Mouse (Mus musculus) ES-Bruce4 (cell line): ENCODE measurements around the gene L3mbtl2. TPM values are rescaled to one million over a fixed set of nuclear protein-coding genes. Genes with fewer than 3 reads are reported as not detected.

Experiments used
- H3K27ac ChIP-seq: 2 replicates; pipeline ENCODE4 v1.5.1; 2012; ENCODE audit warnings: low read length, inconsistent platforms; ENCODE audit not compliant: insufficient read depth
- H3K27me3 ChIP-seq: 2 replicates; pipeline ENCODE4 v1.6.1; 2012; ENCODE audit warnings: mild to moderate bottlenecking, low read length, inconsistent platforms; ENCODE audit not compliant: control insufficient read depth, poor library complexity, insufficient read depth, severe bottlenecking
- H3K36me3 ChIP-seq: 2 replicates; pipeline ENCODE4 v1.6.1; 2012; ENCODE audit warnings: inconsistent platforms, mild to moderate bottlenecking, low read length, moderate library complexity; ENCODE audit not compliant: control insufficient read depth, poor library complexity, insufficient read depth, severe bottlenecking
- H3K4me1 ChIP-seq: one replicate; pipeline ENCODE4 v1.8.1; 2011; ENCODE audit warnings: low read length; ENCODE audit not compliant: control insufficient read depth, insufficient read depth
- H3K4me3 ChIP-seq: 2 replicates; pipeline ENCODE4 v1.5.1; 2011; ENCODE audit warnings: low read depth, mild to moderate bottlenecking, low read length
- H3K9ac ChIP-seq: 2 replicates; pipeline ENCODE4 v1.6.1; 2012; ENCODE audit warnings: low read depth, mild to moderate bottlenecking, inconsistent platforms; ENCODE audit not compliant: poor library complexity, severe bottlenecking
- H3K9me3 ChIP-seq: replicated peaks from 2 replicates; pipeline ENCODE4 v1.6.1; 2012; ENCODE audit warnings: mild to moderate bottlenecking, low read length, inconsistent platforms; ENCODE audit not compliant: control insufficient read depth, poor library complexity, insufficient read depth, severe bottlenecking
- CTCF ChIP-seq: IDR thresholded peaks from one replicate; pipeline ENCODE4 v1.8.1; 2011; ENCODE audit warnings: low read depth, low read length
- EP300 ChIP-seq: IDR thresholded peaks from 2 replicates; pipeline ENCODE4 v1.6.1; 2011; ENCODE audit warnings: low read depth, low read length; ENCODE audit not compliant: insufficient read depth
- POLR2A ChIP-seq: IDR thresholded peaks from one replicate; pipeline ENCODE4 v1.8.1; 2011; ENCODE audit warnings: low read length; ENCODE audit not compliant: insufficient read depth
- polyA plus RNA-seq: library from polyadenylated mRNA; stranded (reverse); fragments of >200 nt; gene quantifications from 2 replicates; pipeline ENCODE4 v1.2.4, GENCODE M21; 2011; ENCODE audit warnings: low read depth; ENCODE audit not compliant: missing spikeins, insufficient read depth, insufficient read length

Gene L3mbtl2
- polyA plus RNA-seq, 1 experiment: 49.3 TPM

GRCm38 (mm10) chr15:81710801-81711200 lies 47.1 kb downstream of the L3mbtl2 start:
- TF ChIP-seq EP300 (no peak), POLR2A (no peak), CTCF (no peak)
- peaks cover 78% of the 10 kb centered on the region for H3K36me3 ChIP-seq
- no peaks in the 10 kb centered on the region for H3K4me1 ChIP-seq
- H3K9ac ChIP-seq: no peak overlapping the region
- H3K27ac ChIP-seq: no peak overlapping the region
- no peaks in the 10 kb centered on the region for H3K9me3 ChIP-seq
- H3K27me3 ChIP-seq: no peaks in the 10 kb centered on the region
- no peak overlapping the region for H3K4me3 ChIP-seq

GRCm38 (mm10) chr15:81713742-81714141 lies 50.1 kb downstream of the L3mbtl2 start:
- Histone ChIP-seq H3K4me1 (no peaks in the 10 kb centered on the region), H3K4me3 (no peak overlapping the region), H3K9ac (no peak overlapping the region), H3K36me3 (peaks cover 79% of the 10 kb centered on the region), H3K27me3 (no peaks in the 10 kb centered on the region), H3K9me3 (no peaks in the 10 kb centered on the region), H3K27ac (no peak overlapping the region)
- no peak for TF ChIP-seq POLR2A
- no peak for TF ChIP-seq EP300
- no peak for TF ChIP-seq CTCF

GRCm38 (mm10) chr15:81718336-81719138 lies 54.8 kb downstream of the L3mbtl2 start:
- no peak overlapping the region for H3K27ac ChIP-seq
- H3K4me3 ChIP-seq: no peak overlapping the region
- no peaks in the 10 kb centered on the region for H3K4me1 ChIP-seq
- H3K36me3 ChIP-seq: peaks cover 83% of the 10 kb centered on the region
- H3K9ac ChIP-seq: no peak overlapping the region
- H3K9me3 ChIP-seq: no peaks in the 10 kb centered on the region
- H3K27me3 ChIP-seq: no peaks in the 10 kb centered on the region
- no peak for TF ChIP-seq EP300
- TF ChIP-seq POLR2A: no peak
- TF ChIP-seq CTCF: no peak

GRCm38 (mm10) chr15:81719139-81719531 lies 55.4 kb downstream of the L3mbtl2 start:
- H3K9me3 ChIP-seq: no peaks in the 10 kb centered on the region
- H3K36me3 ChIP-seq: peaks cover 84% of the 10 kb centered on the region
- H3K27ac ChIP-seq: no peak overlapping the region
- TF ChIP-seq EP300 (no peak), CTCF (peak; percentile 23)
- no peaks in the 10 kb centered on the region for H3K4me1 ChIP-seq
- no peak overlapping the region for H3K4me3 ChIP-seq
- no peaks in the 10 kb centered on the region for H3K27me3 ChIP-seq
- no peak overlapping the region for H3K9ac ChIP-seq

- Histone ChIP-seq H3K27ac (no peak overlapping the region), H3K9me3 (no peaks in the 10 kb centered on the region), H3K36me3 (peaks cover 73% of the 10 kb centered on the region), H3K4me1 (peaks cover 3% of the 10 kb centered on the region), H3K9ac (no peak overlapping the region), H3K27me3 (no peaks in the 10 kb centered on the region), H3K4me3 (no peak overlapping the region)
- TF ChIP-seq POLR2A: no peak
- TF ChIP-seq CTCF: no peak
- TF ChIP-seq EP300: no peak
Observed at GRCm38 (mm10) chr15:81722361-81722760, 58.7 kb downstream of the L3mbtl2 start.

GRCm38 (mm10) chr15:81723653-81724052 lies 60.0 kb downstream of the L3mbtl2 start:
- TF ChIP-seq POLR2A: no peak
- no peak for TF ChIP-seq CTCF
- TF ChIP-seq EP300: no peak
- Histone ChIP-seq H3K9me3 (no peaks in the 10 kb centered on the region), H3K4me1 (peaks cover 3% of the 10 kb centered on the region), H3K4me3 (no peak overlapping the region), H3K36me3 (peaks cover 62% of the 10 kb centered on the region), H3K9ac (no peak overlapping the region), H3K27ac (no peak overlapping the region), H3K27me3 (no peaks in the 10 kb centered on the region)
